Mouse (Mus musculus) gastrocnemius, postnatal 36 days (tissue): ENCODE results near the gene Slc25a13. TPM values are rescaled to one million over a fixed set of nuclear protein-coding genes. Genes with fewer than 3 reads are reported as not detected.

Source experiments
- DNase-seq, 2 experiments: peaks; one replicate each; pipeline ENCODE4 v3.0.0; 2022
- intact Hi-C: fragments of 180-260 bp; cut with DNase I; formaldehyde crosslinking; loops from one replicate; pipeline ENCODE4 v1.15.1; 2025
- total RNA-seq, 2 experiments: library from RNA; stranded (reverse); gene quantifications; 2 replicates each; pipeline ENCODE4 v1.2.3; 2021

Gene Slc25a13
- total RNA-seq, 2 experiments from 2014 or later = 0.74 to 0.84 TPM

- DNase-seq = no peak
- intact Hi-C loops = no loop called here
Measured at GRCm38 (mm10) chr6:6058548-6058947, 158.4 kb downstream of the Slc25a13 start.

- DNase-seq = no peak
- intact Hi-C loops = no loop called here
Measured at GRCm38 (mm10) chr6:6053946-6054345, 163.0 kb downstream of the Slc25a13 start.

- intact Hi-C loops = no loop called here
- no peak for DNase-seq
Measured at GRCm38 (mm10) chr6:6052696-6053095, 164.3 kb downstream of the Slc25a13 start.

GRCm38 (mm10) chr6:6046729-6047424 lies 170.1 kb downstream of the Slc25a13 start:
- intact Hi-C loops = no loop called here
- DNase-seq = no peak

- DNase-seq = no peak
- intact Hi-C loops = no loop called here
Measured at GRCm38 (mm10) chr6:6038773-6039550, 178.0 kb downstream of the Slc25a13 start.

DNA sequence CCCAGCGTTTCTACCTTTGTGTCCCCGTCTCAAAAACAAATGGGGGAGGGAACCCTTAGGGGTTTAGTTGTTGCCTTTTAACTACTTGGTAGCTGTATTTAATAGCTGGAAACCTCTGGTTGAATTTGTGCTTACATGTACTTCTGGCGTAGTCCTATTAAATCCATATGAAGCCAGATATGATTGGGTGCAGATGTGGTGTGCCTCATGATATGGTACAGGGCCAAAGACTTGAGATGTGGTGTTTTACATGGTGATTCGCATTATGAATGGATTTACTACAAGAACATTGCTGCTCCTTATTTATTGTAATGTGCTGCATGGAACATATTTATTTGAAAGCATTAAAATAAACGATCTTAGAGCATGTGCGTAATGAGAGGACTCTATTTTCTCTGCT lies 189.3 kb downstream of the Slc25a13 start:
- intact Hi-C loops = no loop called here

DNA sequence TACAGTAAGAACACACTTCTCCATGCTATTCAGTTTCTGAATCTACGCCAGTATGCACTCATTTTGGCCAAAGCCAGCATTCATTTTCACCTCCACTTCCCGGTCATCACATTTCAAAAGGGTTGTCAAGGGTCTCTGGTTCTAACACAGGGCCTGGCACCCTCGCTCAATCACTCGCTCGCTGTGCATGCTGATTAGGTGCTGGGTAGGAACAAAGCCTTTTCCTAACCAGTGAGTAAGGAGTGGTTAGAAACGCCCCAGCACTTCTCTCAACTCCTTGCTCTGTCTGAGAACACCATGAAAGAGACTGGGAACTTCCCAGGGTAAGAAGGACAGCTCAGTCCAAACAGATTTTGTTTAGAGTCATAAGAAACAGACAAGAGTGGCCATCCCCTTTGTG lies 193.0 kb downstream of the Slc25a13 start:
- intact Hi-C loops = no loop called here
- DNase-seq = no peak

More for the DNA sequence above, 189.3 kb downstream of the Slc25a13 start:
- no peak for DNase-seq

- no peak for DNase-seq
- intact Hi-C loops = no loop called here
Measured at GRCm38 (mm10) chr6:6016931-6017330, 200.0 kb downstream of the Slc25a13 start.

DNA sequence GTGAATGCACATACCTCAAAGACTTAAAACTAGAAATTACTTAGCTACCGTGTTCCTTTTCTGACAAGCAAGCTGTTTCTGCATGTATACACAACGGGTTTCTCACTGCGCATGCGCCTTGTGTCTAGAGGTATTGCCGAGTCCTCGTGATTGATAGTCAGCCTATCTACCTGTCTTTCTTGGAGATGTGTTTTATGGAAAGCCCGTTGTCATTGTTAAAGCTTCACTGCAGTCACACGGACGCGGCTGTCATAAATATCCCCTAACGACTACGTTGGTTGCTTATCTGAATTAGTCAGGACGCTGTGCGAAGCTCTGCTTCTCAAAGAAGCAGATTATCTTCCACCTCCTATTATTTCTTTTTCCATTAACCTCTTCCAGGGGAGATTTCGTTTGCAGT lies 201.4 kb downstream of the Slc25a13 start:
- intact Hi-C loops = no loop called here
- no peak for DNase-seq

DNA sequence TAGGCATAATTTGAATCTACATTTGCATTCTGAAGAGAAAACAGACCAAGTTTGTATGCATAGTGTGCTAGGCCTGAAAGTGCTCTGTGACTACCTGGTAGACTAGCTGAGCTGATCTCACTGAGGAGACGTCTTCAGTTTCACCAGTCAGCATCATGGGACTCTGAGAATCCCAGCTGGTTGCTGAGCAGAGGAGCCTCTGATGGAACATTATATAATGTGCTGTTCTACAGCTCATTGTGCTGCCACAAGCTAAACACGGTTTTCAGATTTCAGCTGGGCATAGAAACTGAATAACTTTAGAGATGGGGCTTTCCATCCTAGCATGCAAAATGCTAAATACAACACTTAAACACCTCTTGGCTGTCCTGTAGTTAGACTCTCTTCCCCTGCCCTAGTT lies 205.6 kb downstream of the Slc25a13 start:
- no peak for DNase-seq
- intact Hi-C loops = no loop called here

DNA sequence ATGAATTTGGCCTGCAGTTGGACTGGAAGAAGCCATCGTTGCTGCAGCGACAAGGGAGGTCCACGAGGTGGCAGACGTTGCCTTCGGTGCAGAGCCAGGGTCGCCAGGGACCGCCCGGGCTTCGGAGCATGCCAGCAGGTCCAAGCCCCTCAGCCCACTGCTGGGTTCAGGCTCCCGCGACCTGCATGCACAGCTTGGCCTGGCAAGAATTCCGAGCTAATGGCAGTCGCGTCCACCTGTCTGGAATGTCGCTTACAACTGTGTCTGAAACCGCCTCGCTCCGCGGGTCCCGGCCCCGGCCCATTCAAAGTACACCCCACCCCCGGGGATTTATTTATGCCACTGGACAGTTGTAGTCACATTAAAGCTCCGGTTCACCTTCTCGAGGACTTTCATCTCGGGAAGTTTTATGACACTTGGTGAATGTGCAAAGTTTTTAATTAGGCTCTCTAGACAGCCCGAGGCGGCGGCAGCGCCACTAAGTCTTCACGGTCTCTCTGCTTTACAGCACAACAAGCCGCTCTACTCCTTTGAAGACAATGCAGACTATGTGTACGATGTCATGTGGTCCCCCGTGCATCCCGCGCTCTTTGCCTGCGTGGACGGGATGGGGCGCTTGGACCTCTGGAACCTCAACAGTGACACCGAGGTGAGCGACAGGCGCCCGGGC lies 211.1 kb downstream of the Slc25a13 start:
- peak; percentile 31 to 51 for DNase-seq
- intact Hi-C loops = loop anchor here (10.0 kb wide), 1 partner anchor 389 kb away; no protein-coding TSS in a partner anchor

GRCm38 (mm10) chr6:6004756-6005485 lies 212.1 kb downstream of the Slc25a13 start:
- DNase-seq = no peak
- intact Hi-C loops = loop anchor here (10.0 kb wide), 1 partner anchor 390 kb away; no protein-coding TSS in a partner anchor

DNA sequence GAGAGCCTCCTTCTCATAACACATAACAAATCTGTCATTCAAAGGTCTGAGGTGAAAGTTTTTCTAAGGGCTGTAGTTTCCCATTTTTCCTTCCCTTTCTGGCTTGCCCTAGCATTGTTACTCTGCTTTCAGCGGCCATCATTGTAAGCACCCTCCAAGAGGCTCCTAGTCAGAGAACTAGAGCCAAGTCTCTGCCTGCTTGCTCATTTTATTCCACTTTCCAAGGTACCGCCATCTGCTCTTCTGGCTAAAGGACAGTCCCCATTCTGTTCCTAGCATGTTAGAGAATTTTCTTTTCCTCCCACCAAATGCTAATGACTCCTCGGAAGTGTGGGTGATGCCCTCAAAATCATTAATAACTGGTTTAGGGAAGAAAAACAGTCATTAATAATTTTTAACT lies 214.9 kb downstream of the Slc25a13 start:
- no peak for DNase-seq
- intact Hi-C loops = loop anchor here (10.0 kb wide), 1 partner anchor 393 kb away; no protein-coding TSS in a partner anchor

DNA sequence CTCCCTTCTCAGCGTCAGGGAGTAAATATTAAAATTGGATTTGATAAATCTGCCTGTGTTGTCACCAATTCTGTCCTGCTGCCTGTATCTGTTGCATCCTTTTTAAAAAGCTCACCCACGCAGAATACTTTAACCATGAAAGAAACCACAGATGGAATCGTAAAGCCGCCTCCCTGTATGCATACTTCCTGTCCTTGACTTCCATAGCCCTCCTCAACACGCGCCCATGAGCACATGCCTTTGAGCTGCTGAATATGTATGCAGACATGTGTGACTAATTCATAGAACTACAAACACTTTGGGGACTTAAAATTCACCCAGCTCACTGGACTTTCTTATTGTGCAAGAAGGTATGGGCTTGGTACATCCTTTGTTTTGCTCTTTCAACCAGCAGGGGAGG lies 219.4 kb downstream of the Slc25a13 start:
- no peak for DNase-seq
- intact Hi-C loops = no loop called here

- intact Hi-C loops = no loop called here
- DNase-seq = no peak
Measured at GRCm38 (mm10) chr6:5993056-5993455, 223.9 kb downstream of the Slc25a13 start.

DNA sequence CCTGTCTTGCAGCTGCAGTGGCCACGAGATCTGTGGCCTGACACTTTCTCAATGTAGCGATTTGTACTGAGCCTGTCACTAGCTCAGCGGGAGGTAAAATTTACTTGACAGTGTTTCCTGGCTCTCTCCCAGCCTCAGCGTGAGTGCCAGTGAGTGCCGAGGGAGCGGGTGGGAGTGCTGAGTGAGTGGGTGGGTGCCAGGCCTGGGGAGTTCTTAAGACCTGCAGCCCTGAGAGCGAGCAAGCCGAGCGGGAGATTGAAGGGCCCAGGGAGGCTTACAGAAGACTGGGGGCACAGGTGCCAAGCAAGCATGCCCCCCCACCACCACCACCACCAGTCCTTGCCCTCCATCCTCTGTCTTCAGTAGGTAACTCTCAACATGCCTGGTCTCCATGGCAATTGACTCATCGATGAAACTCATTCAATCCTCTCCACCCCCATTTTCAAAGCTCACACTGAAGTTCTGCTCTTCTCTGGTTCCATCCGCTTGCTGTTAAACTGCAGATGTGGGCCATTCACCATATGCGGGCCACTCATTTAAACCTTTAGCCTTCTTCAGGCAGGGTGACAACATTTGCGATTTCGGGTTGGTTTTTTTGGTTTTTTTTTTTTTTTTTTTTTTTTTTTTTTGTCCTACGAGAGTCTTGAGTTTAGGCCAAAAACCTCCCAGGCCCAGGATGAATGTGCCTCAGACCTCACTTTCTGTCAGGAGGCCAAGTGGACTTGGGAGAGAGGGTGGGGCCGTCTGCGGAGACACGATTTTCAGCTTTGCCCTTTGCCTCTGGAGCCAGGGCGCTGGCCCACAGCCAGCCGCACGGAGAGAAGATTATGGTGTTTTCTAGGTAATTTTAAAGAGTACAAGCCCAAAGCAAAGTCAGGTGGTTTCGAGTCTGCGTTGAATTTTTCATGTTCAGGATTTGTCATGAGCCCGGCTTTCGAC lies 224.9 kb downstream of the Slc25a13 start:
- no peak for DNase-seq
- intact Hi-C loops = no loop called here

DNA sequence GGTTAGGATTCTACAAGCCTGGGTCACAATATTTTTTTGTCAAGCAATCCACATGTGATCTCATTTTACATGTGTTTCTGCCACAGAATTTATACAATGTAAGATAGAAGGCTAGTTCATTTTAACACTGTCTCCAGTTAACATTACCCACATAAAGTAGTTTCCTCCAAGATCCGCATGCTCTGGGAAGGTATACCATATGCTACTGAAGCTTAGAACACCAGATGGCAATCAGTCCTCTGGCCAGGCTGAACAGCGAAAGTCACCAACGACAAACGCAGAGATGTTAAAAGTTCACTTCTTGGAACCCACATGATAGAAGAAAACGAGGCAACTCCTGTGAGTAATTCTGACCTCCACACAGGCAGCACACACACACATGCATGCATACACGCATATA lies 225.7 kb downstream of the Slc25a13 start:
- intact Hi-C loops = no loop called here
- no peak for DNase-seq
